20 mouse cellular contexts compared by ENCODE assay signal in genomic region chr5:110605531-110606221, GRCm38 (mm10). TPM values are rescaled to one million over a fixed set of nuclear protein-coding genes. Genes with fewer than 3 reads are reported as not detected.
DNase-seq lines count a peak whose midpoint lies in the region; ATAC-seq and TF ChIP-seq lines count a peak whose summit lies in the region.
"Had no signal": no experiment of that assay in that cellular context is flagged by ENCODE, and none has a peak within 500 bp of the region (broad histone marks: within the 10 kb centered on the region; RNA-seq: fewer than 3 reads in every experiment).

No protein-coding gene starts in this region.

- no peak overlapping the region for H3K4me2 ChIP-seq in kidney, embryonic 14.5 days (replicated peaks; ENCODE audit: low read depth, low read length)
- H3K4me2 ChIP-seq: embryonic facial prominence, embryonic 15.5 days; forebrain, embryonic 12.5 days; heart, embryonic 11.5 days had no signal

- ATAC-seq in kidney, embryonic 14.5 days (ENCODE audit: low FRiP score, low TSS enrichment): no peak
- ATAC-seq: hindbrain, postnatal 0 days had no signal

- no peaks in the 10 kb centered on the region for H3K4me1 ChIP-seq in kidney, embryonic 14.5 days (ENCODE audit: control insufficient read depth, insufficient read depth, low read length)
- H3K4me1 ChIP-seq: forebrain, embryonic 12.5 days had no signal

- 56% methylated on average over 5 of the region's 5 CpGs for WGBS in kidney, embryonic 14.5 days

- TF ChIP-seq POLR2A in brain, embryonic 14.5 days (IDR thresholded peaks at IDR 0.05; ENCODE audit: borderline replicate concordance, extremely low read depth, insufficient read depth, insufficient read length, poor library complexity, severe bottlenecking): no peak

- H3K27ac ChIP-seq in kidney, embryonic 14.5 days (ENCODE audit: low read depth, low read length): no peak overlapping the region
- H3K27ac ChIP-seq: embryonic facial prominence, embryonic 15.5 days; forebrain, embryonic 12.5 days; hindbrain, postnatal 0 days had no signal

- DNase-seq in adrenal gland, postnatal 10 days: peak; percentile 31
- DNase-seq in adrenal gland, postnatal 25 days: no peak
- peak; percentile 8 for DNase-seq in thymus, postnatal 14 days
- DNase-seq in thymus, adult 18-20 months: no peak
- DNase-seq in brain, embryonic 14.5 days (ENCODE audit: low read depth): peak; percentile 11
- peak; percentile 62 for DNase-seq in naive thymus-derived CD4-positive, alpha-beta T cell, adult 2 months (ENCODE audit: low read depth)
- DNase-seq in heart, postnatal 4 days: no peak
- DNase-seq: B cell, adult 2 months; cerebellum, adult 9-10 months; heart, postnatal 14 days; kidney, adult 9 months; liver; lung, adult 18-20 months; midbrain, embryonic 14.5 days had no signal

- no peaks in the 10 kb centered on the region for H3K27me3 ChIP-seq in kidney, embryonic 14.5 days (ENCODE audit: control insufficient read depth, insufficient read depth, low read length)
- H3K27me3 ChIP-seq: embryonic facial prominence, embryonic 15.5 days had no signal

- no peaks in the 10 kb centered on the region for H3K9me3 ChIP-seq in kidney, embryonic 14.5 days (ENCODE audit: control insufficient read depth, low read length)
- H3K9me3 ChIP-seq: embryonic facial prominence, embryonic 15.5 days; forebrain, embryonic 12.5 days; G1E had no signal

- no peak overlapping the region for H3K4me3 ChIP-seq in kidney, embryonic 14.5 days (ENCODE audit: low read length)
- H3K4me3 ChIP-seq: embryonic facial prominence, embryonic 15.5 days; forebrain, embryonic 12.5 days had no signal

- no peaks in the 10 kb centered on the region for H3K36me3 ChIP-seq in kidney, embryonic 14.5 days (ENCODE audit: control insufficient read depth, insufficient read depth, low read length)
- H3K36me3 ChIP-seq: embryonic facial prominence, embryonic 15.5 days; forebrain, embryonic 12.5 days; G1E had no signal

- no peak overlapping the region for H3K9ac ChIP-seq in kidney, embryonic 14.5 days (ENCODE audit: low read depth, low read length)
- H3K9ac ChIP-seq: embryonic facial prominence, embryonic 15.5 days; forebrain, embryonic 12.5 days had no signal

- TF ChIP-seq CTCF in brain, embryonic 14.5 days (IDR thresholded peaks at IDR 0.05; ENCODE audit: borderline replicate concordance, extremely low read depth, insufficient read depth, insufficient read length): no peak

RNA-seq across cellular contexts. Expression of gene Noc4l, which starts 47.5 kb away (rescaled TPM):
- total RNA-seq in adrenal gland, postnatal 10 days (2021): 10 to 100 TPM; 18.2 to 19.1 TPM
- total RNA-seq in adrenal gland, postnatal 25 days (2021): 17.6 and 28.2 TPM in 2 replicates
- polyA plus RNA-seq in brain, embryonic 14.5 days (2012; rRNA removed): 60.4 and 91.9 TPM in 2 replicates
- total RNA-seq in heart, postnatal 4 days (2021): 10 to 100 TPM; 19.3 to 21.0 TPM
- polyA plus RNA-seq in kidney, embryonic 14.5 days (2014; fragmentation: Nextera tagmentation; extraction: Ambion mirVana): 47.4 and 61.4 TPM in 2 replicates

RNA-seq across cellular contexts. Expression of gene Ddx51, which starts 47.6 kb away (rescaled TPM):
- total RNA-seq in adrenal gland, postnatal 10 days (2021): 10 to 100 TPM; 16.0 to 17.6 TPM
- 15.5 and 19.6 TPM in 2 replicates for total RNA-seq in adrenal gland, postnatal 25 days (2021)
- polyA plus RNA-seq in brain, embryonic 14.5 days (2012; rRNA removed): 23.1 and 28.1 TPM in 2 replicates
- total RNA-seq in heart, postnatal 4 days (2021): 10 to 100 TPM; 11.3 to 13.4 TPM
- 23.9 and 31.1 TPM in 2 replicates for polyA plus RNA-seq in kidney, embryonic 14.5 days (2014; fragmentation: Nextera tagmentation; extraction: Ambion mirVana)

Comparison
In these comparisons a context has a peak if more than half of its experiments do, and no peak if none do; other contexts are left out.
1. DNase-seq: peak in adrenal gland, postnatal 10 days (single experiment), thymus, postnatal 14 days (single experiment), brain, embryonic 14.5 days (single experiment) and naive thymus-derived CD4-positive, alpha-beta T cell, adult 2 months (single experiment); none in adrenal gland, postnatal 25 days (single experiment), thymus, adult 18-20 months (0 of 2) and heart, postnatal 4 days (single experiment).